ENCODE assay signal across 8 mouse cellular contexts in the genomic region with DNA sequence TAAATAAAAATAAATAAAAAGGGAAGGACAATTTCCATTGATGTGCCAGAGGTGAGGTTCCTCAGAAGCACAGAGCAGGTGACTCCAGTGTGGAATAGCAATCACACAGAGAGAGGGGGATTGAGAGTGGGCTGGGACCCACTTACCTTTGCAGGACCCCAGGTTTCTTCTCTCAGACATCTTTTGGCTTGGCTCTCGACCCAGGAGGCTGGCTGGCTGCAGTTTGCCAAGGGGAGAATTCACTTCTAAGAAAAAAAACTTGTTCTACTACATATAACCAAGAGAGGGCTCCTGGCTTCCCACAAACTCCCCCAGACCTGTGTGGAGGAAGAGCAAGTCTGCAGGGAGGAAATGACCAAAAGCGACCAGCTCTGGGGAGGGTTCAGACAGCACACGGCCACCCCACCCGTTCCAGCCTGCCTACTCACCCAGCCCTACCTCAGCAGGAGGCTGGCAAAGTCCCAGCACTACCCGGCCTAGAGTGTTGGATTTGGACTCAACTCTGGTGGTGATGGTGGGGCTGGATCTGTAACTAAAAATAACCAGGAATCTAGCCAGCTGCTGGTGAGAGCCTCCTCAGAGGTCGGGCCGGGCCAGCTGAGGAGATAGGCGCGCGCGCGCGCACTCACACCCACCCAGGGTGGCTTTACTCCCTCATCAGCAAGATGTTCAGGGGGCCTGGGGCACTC. TPM values are rescaled to one million over a fixed set of nuclear protein-coding genes. Genes with fewer than 3 reads are reported as not detected.
DNase-seq lines count a peak whose midpoint lies in the region; ATAC-seq and TF ChIP-seq lines count a peak whose summit lies in the region.

No protein-coding gene starts in this region.

- peaks cover 26% of the 10 kb centered on the region for H3K4me1 ChIP-seq in lung, adult 2 months (ENCODE audit: control insufficient read depth, insufficient read depth, low read length)

- TF ChIP-seq POLR2A in lung, adult 2 months (IDR thresholded peaks at IDR 0.05; ENCODE audit: borderline replicate concordance, extremely low read depth, low read depth, low read length), result no peak

- no peak for TF ChIP-seq CTCF in lung, adult 2 months (IDR thresholded peaks at IDR 0.05; ENCODE audit: insufficient read depth, low read length)

- WGBS in lung, adult 2 months, result 28% methylated on average over 13 of the region's 13 CpGs

- H3K4me3 ChIP-seq in lung, adult 2 months (replicated peaks; ENCODE audit: extremely low read depth, low read depth, low read length), result no peak overlapping the region

- ATAC-seq in granulocyte monocyte progenitor cell, adult 5-6 weeks (replicated peaks; ENCODE audit: poor library complexity, severe bottlenecking), result no peak

- DNase-seq in ovary, adult 18-20 months (ENCODE audit: low spot score), result peak; percentile 65
- DNase-seq in ovary, postnatal 10 days (ENCODE audit: low spot score), result no peak
- peak; percentile 82 to 86 for DNase-seq in cerebellum, postnatal 14 days
- peak; percentile 86 to 90 for DNase-seq in heart, adult 18-20 months
- DNase-seq in kidney, adult 11 months, result peak; percentile 75
- DNase-seq in lung, adult 2 months, result peak; percentile 75
- peak; percentile 55 for DNase-seq in right cerebral cortex, postnatal 25 days

RNA-seq across cellular contexts. Expression of a gene that starts 1.8 kb away (rescaled TPM):
- total RNA-seq in heart, adult 18-20 months (2021), result 1 to 10 TPM in 1 of 2 experiments, under 1 TPM in 1; 0.55 to 2.6 TPM
- polyA plus RNA-seq in lung, adult 2 months (2012; rRNA removed), result 10.0 and 10.8 TPM in 2 replicates
- 1.5 TPM in 1 of 2 replicates, not detected in the other for total RNA-seq in granulocyte monocyte progenitor cell, adult 5-6 weeks (2014; fragmentation: Nextera tagmentation)
- total RNA-seq in granulocyte monocyte progenitor cell, adult 5-6 weeks (2017), result 0.26 and 1.6 TPM in 2 replicates

RNA-seq across cellular contexts. Expression of a gene that starts 7.7 kb away (rescaled TPM):
- 10 to 100 TPM; 11.4 to 15.5 TPM for total RNA-seq in heart, adult 18-20 months (2021)
- polyA plus RNA-seq in lung, adult 2 months (2012; rRNA removed), result 12.9 and 15.2 TPM in 2 replicates
- total RNA-seq in granulocyte monocyte progenitor cell, adult 5-6 weeks (2014; fragmentation: Nextera tagmentation), result 29.5 and 37.5 TPM in 2 replicates
- 1.2 TPM in 2 replicates for total RNA-seq in granulocyte monocyte progenitor cell, adult 5-6 weeks (2017)

RNA-seq across cellular contexts. Expression of a gene that starts 34.9 kb away (rescaled TPM):
- total RNA-seq in heart, adult 18-20 months (2021), result 10 to 100 TPM; 12.9 to 17.0 TPM
- polyA plus RNA-seq in lung, adult 2 months (2012; rRNA removed), result 19.3 and 21.5 TPM in 2 replicates
- 26.5 and 45.9 TPM in 2 replicates for total RNA-seq in granulocyte monocyte progenitor cell, adult 5-6 weeks (2014; fragmentation: Nextera tagmentation)
- 15.5 and 25.2 TPM in 2 replicates for total RNA-seq in granulocyte monocyte progenitor cell, adult 5-6 weeks (2017)

RNA-seq across cellular contexts. Expression of a gene that starts 48.2 kb away (rescaled TPM):
- total RNA-seq in heart, adult 18-20 months (2021), result under 1 TPM in 1 of 2 experiments, not detected in 1; 0.51 TPM
- 1.4 and 2.2 TPM in 2 replicates for polyA plus RNA-seq in lung, adult 2 months (2012; rRNA removed)
- not detected in 2 replicates for total RNA-seq in granulocyte monocyte progenitor cell, adult 5-6 weeks (2014; fragmentation: Nextera tagmentation)
- total RNA-seq in granulocyte monocyte progenitor cell, adult 5-6 weeks (2017), result not detected in 2 replicates
